Mouse (Mus musculus) splenic B cell, adult 2 months (primary cell): Measurements from ENCODE around the gene Dnah12.
"Not testable (repeated sequence)": the region's sequence is repeated elsewhere in the genome, so short reads cannot be mapped to it uniquely, and the experiment has no call there.

Source experiments
- DNase-seq: peaks from one replicate; pipeline ENCODE4 v3.0.0-alpha.2; 2011; ENCODE audit warnings: low read depth, low spot score
- H3K27me3 ChIP-seq: 2 replicates; pipeline ENCODE4 v1.6.1; 2012; ENCODE audit warnings: mild to moderate bottlenecking, low read length, moderate library complexity, mixed read lengths; ENCODE audit not compliant: control insufficient read depth, poor library complexity, insufficient read depth, severe bottlenecking
- H3K36me3 ChIP-seq: 2 replicates; pipeline ENCODE4 v1.6.1; 2012; ENCODE audit warnings: mild to moderate bottlenecking, low read length, moderate library complexity, mixed read lengths; ENCODE audit not compliant: control insufficient read depth, poor library complexity, insufficient read depth, severe bottlenecking

Gene Dnah12

DNA sequence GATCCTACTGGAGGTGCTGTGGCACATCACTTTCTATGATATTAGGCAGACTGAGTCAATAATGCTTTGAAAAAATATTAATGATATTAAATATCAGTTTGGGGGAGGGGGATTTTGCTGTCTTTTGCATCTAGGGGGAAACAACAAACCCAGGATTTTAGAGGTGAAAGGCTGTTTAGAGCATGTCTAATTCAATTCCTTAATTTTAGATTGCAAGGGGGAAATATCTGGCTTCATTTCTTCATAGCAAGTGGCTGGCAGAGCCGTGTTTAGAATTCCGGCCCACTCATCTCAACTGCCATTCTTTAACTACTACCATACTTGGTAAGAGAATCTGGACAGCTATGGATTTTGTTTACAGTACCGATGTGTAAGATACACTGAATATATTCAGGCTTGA, at the start of gene Dnah12:
Dnah12 (plus strand) TSS at position 301 of the 400 bp plus-strand sequence.
- DNase-seq = no peak
- no peaks in the 10 kb centered on the region for H3K36me3 ChIP-seq
- H3K27me3 ChIP-seq = no peaks in the 10 kb centered on the region

DNA sequence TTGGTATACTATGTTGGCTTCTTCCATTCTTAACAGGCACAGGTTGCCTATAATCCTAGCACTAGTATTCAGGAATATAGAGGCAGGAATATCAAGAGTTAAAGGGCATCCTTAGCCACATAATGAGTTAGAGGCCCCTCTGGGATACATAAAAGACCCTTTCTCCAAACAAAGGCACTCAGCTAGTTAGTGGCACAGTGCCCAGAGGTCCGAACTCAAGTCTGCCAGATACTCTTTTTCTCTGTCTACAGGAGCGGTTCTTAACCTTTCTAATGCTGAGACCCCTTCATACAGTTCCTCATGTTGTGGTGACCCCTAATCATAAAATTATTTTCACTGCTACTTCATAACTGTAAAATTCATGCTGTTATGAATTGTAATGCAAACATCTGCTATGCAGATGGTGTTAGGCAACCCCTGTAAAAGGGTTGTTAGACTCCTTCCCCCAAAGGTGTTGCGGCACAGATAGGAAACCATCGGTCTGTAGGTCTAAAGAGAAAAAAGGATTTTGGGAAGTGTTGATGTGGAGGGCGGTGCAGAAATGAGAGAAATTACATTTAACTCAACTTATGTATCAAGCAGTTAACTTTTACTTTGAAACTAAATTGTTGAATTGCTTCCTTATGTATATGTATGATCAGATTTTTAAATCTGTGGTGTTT, 47.0 kb upstream of the Dnah12 start:
- Histone ChIP-seq H3K27me3 (no peaks in the 10 kb centered on the region), H3K36me3 (peaks cover 4% of the 10 kb centered on the region; the same call in 1 of the 2 replicates)
- no peak for DNase-seq

DNA sequence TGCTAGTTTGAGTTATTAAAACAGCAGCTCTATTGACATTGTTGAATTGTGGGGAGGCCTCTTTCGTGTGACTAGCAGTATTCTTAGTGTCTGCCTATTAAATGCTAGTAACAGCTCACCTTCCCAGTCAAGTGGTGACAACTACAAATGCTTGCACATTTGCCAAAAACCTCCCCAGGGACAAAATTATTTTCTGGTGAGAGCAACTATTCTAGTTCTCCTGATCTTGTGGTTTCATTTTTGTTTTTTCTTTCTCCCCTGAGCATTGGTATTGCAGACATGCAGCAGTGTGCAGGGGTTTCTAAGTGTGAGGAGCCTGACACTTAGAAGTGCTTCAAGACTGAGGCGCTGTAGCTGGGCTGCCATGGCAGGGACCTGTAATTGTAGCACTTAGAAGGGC, 45.3 kb upstream of the Dnah12 start:
- Histone ChIP-seq H3K27me3 (no peaks in the 10 kb centered on the region), H3K36me3 (peaks cover 4% of the 10 kb centered on the region; the same call in 1 of the 2 replicates)
- no peak for DNase-seq

DNA sequence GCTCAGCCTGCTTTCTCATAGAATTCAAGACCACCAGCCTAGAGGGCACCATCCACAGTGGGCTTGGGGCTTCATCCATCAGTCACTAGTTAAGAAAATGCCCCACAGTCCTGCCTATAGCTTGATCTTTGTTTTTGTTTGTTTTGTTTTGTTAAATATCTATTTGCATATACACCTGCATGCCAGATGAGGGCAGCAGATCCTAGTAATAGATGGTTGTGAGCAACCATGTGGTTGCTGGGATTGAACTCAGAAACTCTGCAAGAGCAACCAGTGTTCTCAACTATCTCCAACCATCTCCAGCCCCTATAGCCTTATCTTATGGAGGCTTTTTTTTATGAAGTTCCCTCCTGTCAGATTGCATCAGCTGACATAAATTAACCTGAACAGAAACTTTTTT, 41.2 kb upstream of the Dnah12 start:
- peak; percentile 69 for DNase-seq
- H3K36me3 ChIP-seq = peaks cover 14% of the 10 kb centered on the region
- H3K27me3 ChIP-seq = no peaks in the 10 kb centered on the region

DNA sequence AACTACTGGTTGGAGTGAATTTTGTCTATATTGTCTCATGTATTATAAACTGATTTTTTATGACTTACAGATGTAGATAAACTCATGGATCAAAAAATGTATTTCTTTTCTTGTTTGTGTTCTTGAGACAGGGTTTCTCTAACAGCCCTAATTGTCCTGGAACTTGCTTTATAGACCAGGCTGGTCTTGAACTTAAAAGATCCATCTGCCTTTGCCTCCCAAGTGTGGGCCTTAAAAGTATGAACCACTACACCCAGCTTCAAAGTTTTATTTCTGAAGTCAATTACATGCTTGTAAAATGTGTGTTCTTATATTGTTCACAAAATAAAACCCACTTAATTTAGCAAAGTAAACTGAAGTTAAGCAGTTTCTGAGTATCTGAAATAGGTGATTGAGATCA, 34.9 kb upstream of the Dnah12 start:
- H3K36me3 ChIP-seq = peaks cover 19% of the 10 kb centered on the region
- no peaks in the 10 kb centered on the region for H3K27me3 ChIP-seq
- DNase-seq = no peak

DNA sequence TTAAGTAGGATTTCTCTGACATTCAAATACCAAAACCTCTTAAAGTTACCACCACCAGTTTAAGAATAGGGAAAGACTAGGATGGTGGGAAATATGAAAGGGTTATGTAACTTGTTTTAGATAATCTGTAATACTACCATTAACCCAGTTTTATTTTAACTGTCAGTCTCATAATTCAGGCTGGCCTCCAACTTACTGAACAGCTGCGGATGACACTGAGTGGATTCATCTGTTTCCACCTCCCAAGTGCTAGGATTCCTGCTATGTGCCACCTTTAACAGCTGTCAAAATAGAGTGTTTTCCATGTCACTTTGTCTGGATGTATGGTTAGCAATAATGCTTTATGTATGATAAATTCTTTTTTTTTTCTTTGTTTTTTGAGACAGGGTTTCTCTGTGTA, 32.8 kb upstream of the Dnah12 start:
- peaks cover 17% of the 10 kb centered on the region for H3K36me3 ChIP-seq
- H3K27me3 ChIP-seq = no peaks in the 10 kb centered on the region
- DNase-seq = no peak

DNA sequence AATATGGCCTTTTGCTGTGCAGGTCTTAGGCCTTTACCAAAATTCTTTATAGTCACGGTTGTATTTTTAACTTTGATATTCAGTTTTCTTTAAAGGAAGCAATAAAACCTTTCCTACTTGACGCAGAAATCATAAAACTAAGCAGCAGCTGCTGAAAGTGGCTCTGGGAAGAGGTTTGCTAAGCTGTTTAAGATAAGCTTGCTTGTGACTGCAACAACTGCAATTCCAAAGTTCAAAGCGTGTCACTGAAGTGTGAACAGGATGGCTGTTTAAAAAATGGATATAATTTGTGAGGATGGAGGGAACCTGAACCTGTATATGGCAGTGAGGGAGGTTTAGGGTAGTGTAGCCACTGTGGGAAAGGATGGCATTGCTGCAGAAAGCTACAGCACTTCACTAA, 31.1 kb upstream of the Dnah12 start:
- DNase-seq = no peak

DNA sequence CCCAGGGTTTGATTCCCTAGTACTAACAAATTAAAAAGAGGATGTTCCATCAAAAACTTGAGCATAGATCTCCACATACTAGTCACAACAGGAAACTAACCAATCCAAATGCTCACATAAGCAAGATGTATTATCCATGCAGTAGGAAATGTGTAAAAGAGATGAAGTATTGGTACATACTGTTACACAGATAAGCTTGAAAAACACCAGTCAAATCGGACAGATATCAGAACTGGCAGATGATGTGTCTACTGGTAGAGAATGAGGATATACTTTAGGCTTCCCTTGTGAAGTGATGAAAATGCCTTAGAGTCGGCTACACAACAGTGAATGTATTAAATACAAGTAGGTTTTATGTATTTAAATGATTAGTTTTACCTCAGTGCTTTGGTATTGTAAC, 30.6 kb upstream of the Dnah12 start:
- no peaks in the 10 kb centered on the region for H3K27me3 ChIP-seq
- peaks cover 11% of the 10 kb centered on the region; the same call in 1 of the 2 replicates for H3K36me3 ChIP-seq
- DNase-seq = no peak

More for the DNA sequence above, 31.1 kb upstream of the Dnah12 start:
- H3K36me3 ChIP-seq = peaks cover 13% of the 10 kb centered on the region; the same call in 1 of the 2 replicates
- H3K27me3 ChIP-seq = no peaks in the 10 kb centered on the region

DNA sequence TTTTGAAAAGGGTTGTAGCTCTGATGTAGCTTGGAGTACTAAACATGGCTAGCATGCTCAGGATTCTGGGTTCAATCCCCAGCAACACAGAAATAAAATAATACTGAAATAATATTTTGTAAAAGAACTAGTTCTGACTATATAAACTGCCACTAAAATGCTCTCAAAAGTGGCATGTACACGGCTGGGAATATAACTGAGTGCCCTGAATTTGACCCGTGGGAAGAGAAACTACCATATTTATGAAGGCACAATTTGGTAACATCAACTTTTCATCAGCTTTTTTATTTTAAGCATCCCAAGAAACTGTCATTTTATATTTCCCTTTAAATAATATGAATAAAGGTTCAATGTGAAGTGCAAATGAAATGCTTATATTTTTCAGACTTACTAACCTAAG, 29.2 kb upstream of the Dnah12 start:
- H3K36me3 ChIP-seq = peaks cover 9% of the 10 kb centered on the region; the same call in 1 of the 2 replicates

DNA sequence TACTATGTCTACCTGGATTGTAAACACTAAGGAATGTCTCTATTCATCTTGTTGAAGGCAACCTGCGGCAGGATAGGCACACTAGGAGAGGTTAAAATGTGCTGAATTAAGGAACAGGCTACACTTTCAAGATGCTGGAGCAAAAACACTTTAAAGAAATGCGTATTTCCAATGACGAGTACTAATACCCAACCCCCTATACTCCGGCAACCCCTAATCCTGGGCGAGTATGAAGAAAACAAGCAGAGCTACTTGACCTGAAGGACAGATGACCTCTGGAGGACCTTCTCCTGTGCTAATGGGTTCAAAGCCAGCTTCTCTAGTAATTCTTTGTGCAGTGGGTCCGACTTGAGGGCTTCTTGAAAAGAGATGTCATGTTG, 25.1 kb upstream of the Dnah12 start:
- H3K27me3 ChIP-seq = no peaks in the 10 kb centered on the region
- H3K36me3 ChIP-seq = 0 out of 2 replicates have a peak, but pooled peaks cover 5% of the 10 kb centered on the region
- DNase-seq = no peak

More for the DNA sequence above, 29.2 kb upstream of the Dnah12 start:
- H3K27me3 ChIP-seq = no peaks in the 10 kb centered on the region
- no peak for DNase-seq

DNA sequence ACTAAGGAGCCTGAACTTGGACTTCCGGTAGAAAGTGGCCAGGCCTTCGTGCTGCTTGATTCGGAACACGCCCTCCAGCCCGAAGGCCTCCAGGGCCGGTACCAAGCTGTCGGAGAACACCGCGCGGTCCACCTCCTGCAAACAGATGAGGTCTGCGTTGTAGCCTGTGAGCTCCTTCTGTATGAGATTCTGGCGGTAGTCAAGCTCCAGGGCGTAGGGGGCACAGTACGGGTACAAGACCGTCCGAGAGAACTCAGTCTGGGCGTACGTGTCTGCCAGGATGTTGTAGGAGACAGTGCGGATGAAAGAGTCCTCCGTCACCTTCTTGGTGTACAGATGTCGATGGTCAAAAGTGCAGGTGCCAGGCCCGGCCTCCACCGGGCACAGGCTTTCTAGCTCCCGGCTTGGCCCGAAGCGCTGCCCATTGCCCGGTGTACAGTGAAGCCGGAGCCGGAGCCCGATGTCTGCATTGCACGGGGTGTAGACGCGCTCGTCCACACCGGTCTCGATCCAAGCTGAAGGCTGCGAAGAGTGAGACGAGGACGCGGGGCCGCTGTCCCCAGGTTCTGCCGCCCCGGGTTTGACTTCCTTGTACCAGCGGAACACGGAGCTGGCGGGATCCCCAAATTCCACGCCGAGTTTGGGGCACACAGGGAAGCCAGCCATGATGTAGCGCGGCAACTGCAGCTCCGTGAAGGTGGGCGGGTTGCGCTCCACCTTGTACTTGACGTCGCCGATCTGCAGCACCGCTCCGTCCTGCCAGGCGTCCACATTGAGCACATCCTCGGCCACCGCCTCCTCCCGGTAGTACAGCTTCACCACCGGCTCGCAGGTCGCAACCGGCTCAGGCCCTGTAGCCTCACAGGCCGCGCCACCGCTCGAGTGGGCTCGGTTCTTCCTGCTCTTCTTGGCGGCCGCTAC, 24.4 kb upstream of the Dnah12 start:
- peak; percentile 60 for DNase-seq
- no peaks in the 10 kb centered on the region for H3K27me3 ChIP-seq
- H3K36me3 ChIP-seq = 0 out of 2 replicates have a peak, but pooled peaks cover 5% of the 10 kb centered on the region

DNA sequence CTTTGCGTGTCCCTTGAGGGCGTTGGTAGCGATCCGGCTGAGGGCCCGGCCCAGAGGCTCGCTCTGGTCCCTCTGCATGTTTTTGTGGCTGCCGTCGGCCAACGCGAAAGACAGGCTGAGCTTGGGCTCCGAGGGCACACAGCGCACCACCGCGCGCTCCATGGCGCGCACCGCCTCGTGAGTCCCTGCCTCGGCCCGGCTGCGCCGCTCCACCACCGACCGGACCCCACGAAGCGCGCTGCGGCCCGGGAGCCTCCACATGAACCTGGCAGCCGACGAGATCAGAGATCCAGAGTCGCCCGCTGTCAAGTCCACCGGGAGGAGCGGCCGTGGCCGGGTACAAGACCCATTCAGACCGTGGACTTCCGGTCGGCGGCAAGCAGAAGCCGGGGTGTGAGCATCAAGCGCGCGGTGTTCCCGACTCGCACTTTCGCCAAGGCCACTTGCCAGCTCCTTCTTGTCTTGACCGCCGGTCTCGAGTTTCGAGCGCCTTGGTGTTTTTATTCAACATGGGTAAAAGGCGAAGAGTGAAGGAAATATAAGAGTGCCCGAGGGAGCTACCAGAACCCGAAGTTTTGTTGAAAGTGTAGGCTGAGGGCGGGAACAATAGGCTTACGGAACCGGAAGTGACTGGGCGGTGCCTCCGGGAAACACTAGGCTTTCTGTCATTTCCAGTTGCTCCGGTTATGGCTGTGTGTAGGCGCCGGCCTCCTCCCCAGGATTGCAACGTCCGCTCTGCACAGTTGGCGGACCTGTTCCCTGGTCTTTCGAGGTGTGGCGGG, 23.6 kb upstream of the Dnah12 start, which contains the start of gene Pde12:
Pde12 (minus strand) TSS at position 592 of the 782 bp plus-strand sequence.
- 0 out of 2 replicates have a peak, but pooled peaks cover 5% of the 10 kb centered on the region for H3K36me3 ChIP-seq
- DNase-seq = peak; percentile 89

DNA sequence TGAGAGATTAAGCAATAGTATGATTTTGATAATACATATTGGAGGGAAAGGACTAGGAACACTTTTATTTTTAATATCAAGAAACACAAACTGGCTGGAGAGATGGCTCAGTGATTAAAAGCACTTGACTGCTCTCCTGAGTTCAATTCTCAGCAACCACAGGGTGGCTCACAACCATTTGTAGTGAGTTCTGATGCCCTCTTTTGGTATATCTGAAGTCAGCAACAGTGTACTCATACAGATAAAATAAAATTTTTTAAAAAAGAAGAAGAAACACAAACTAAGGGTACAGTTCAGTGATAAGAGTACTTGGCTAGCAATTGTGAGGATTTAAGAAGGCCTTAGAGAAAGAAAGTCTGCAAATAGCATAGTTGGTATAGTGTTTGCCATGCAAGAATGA, 22.1 kb upstream of the Dnah12 start:
- Histone ChIP-seq H3K36me3 (no peaks in the 10 kb centered on the region), H3K27me3 (no peaks in the 10 kb centered on the region)
- peak; percentile 29 for DNase-seq

More for the DNA sequence above, 23.6 kb upstream of the Dnah12 start, which contains the start of gene Pde12:
- H3K27me3 ChIP-seq = no peaks in the 10 kb centered on the region

DNA sequence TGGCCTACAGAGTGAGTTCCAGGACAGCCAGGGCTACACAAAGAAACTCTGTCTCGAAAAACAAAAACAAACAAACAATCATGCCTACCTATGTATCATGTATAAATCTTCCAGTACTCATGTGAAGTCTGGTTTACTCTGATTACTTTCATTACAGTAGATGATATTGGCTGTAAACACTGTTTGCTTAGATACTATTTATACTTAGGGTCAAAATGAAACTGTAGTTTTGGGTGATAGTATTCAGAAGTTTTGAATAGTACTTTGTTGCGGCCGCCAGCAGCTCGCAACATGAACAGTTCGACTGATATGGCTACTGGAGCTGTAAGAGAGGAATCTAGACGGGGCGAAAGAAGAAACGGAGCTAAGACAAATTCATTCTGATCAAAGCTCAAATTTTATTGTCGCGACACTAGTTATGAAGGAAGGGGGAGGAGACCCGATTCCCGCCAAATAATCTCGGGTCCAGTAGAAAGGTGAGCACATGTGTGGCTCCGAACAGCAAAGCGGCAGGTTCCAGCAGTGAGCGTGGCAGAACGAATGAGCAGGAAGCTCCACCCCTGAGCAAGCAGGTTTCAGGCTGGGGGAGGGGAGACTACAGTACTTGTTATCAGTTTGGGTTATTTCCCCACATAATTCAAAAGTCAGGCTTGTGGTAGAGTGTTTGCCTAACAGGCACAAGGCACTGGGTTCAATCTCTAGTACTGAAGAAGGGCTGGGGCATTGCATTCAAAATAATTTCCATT, 21.0 kb upstream of the Dnah12 start:
- H3K27me3 ChIP-seq, H3K36me3 ChIP-seq, DNase-seq: not testable (repeated sequence)
